ENCODE assay signal across 19 mouse cellular contexts in the genomic region with DNA sequence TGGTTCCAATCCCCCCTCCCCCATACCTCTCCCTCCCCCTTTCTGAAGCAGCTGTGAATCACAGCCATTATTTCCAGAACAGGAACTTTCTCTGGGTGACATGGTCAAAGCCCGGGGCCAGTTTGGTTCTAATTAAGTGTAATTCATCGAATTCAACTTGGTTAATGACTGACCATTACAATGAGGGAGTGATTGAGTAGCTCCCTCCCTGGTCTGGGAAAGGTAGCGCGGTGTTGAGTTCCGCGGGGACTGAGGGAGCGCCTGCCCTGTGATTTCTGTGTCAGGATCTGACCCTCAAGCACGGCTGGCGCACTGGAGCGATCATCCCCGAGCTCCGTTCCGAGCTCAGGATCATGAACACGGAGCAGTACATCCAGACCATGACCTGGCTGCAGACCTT. TPM values are rescaled to one million over a fixed set of nuclear protein-coding genes. Genes with fewer than 3 reads are reported as not detected.
DNase-seq lines count a peak whose midpoint lies in the region; ATAC-seq lines count a peak whose summit lies in the region.
"Had no signal": no experiment of that assay in that cellular context is flagged by ENCODE, and none has a peak within 500 bp of the region (broad histone marks: within the 10 kb centered on the region; RNA-seq: fewer than 3 reads in every experiment).

No protein-coding gene starts in this region.

- H3K4me2 ChIP-seq in forebrain, embryonic 14.5 days (ENCODE audit: low read length) = no peak overlapping the region
- H3K4me2 ChIP-seq in forebrain, embryonic 16.5 days (ENCODE audit: low read length) = no peak overlapping the region
- no peak overlapping the region for H3K4me2 ChIP-seq in kidney, embryonic 16.5 days (replicated peaks; ENCODE audit: low read depth, low read length)
- H3K4me2 ChIP-seq in midbrain, embryonic 13.5 days (replicated peaks) = no peak overlapping the region
- H3K4me2 ChIP-seq: embryonic facial prominence, embryonic 15.5 days; liver, embryonic 15.5 days; neural tube, embryonic 12.5 days had no signal

- no peak for DNase-seq in forebrain, embryonic 14.5 days (ENCODE audit: low spot score)
- DNase-seq in retina, postnatal 1 day = peak; percentile 38
- no peak for DNase-seq in retina, embryonic 14.5 days (ENCODE audit: low spot score)
- no peak for DNase-seq in left cerebral cortex, adult 11 months (ENCODE audit: low spot score)
- no peak for DNase-seq in urinary bladder, adult 2 months (ENCODE audit: low spot score)
- DNase-seq: adrenal gland, adult 8-10 months; cerebellum, adult 9-10 months; heart, adult 11 months; heart, postnatal 36 days; midbrain, embryonic 14.5 days had no signal

- no peak overlapping the region for H3K4me3 ChIP-seq in forebrain, embryonic 14.5 days (ENCODE audit: low read depth, low read length)
- no peak overlapping the region for H3K4me3 ChIP-seq in forebrain, embryonic 16.5 days (replicated peaks; ENCODE audit: low read length)
- no peak overlapping the region for H3K4me3 ChIP-seq in kidney, embryonic 16.5 days (ENCODE audit: low read length)
- no peak overlapping the region for H3K4me3 ChIP-seq in midbrain, embryonic 13.5 days (replicated peaks)
- H3K4me3 ChIP-seq: embryonic facial prominence, embryonic 15.5 days; liver, embryonic 15.5 days; neural tube, embryonic 12.5 days had no signal

- peaks cover 3% of the 10 kb centered on the region; the same call in 1 of the 2 replicates for H3K4me1 ChIP-seq in forebrain, embryonic 14.5 days (ENCODE audit: control insufficient read depth, insufficient read depth, low read length)
- H3K4me1 ChIP-seq in forebrain, embryonic 16.5 days (replicated peaks; ENCODE audit: control insufficient read depth, insufficient read depth, low read length) = peaks cover 3% of the 10 kb centered on the region
- H3K4me1 ChIP-seq in kidney, embryonic 16.5 days (ENCODE audit: insufficient read depth, low read length) = peaks cover 9% of the 10 kb centered on the region
- H3K4me1 ChIP-seq in midbrain, embryonic 13.5 days (replicated peaks) = peaks cover 7% of the 10 kb centered on the region
- H3K4me1 ChIP-seq: liver, embryonic 15.5 days had no signal

- peak; percentile 51; the same call in 1 of the 2 replicates for ATAC-seq in forebrain, embryonic 14.5 days
- no peak for ATAC-seq in forebrain, embryonic 16.5 days
- ATAC-seq in kidney, embryonic 16.5 days (ENCODE audit: low FRiP score, low TSS enrichment) = peak; percentile 84
- ATAC-seq in midbrain, embryonic 13.5 days = no peak
- ATAC-seq: inflammation-experienced regulatory T-cells, adult 6 months had no signal

- H3K9ac ChIP-seq in forebrain, embryonic 14.5 days (ENCODE audit: low read length) = no peak overlapping the region
- H3K9ac ChIP-seq in forebrain, embryonic 16.5 days (replicated peaks; ENCODE audit: low read depth, low read length) = no peak overlapping the region
- H3K9ac ChIP-seq in kidney, embryonic 16.5 days (replicated peaks; ENCODE audit: low read length) = no peak overlapping the region
- H3K9ac ChIP-seq in midbrain, embryonic 13.5 days (replicated peaks) = no peak overlapping the region
- H3K9ac ChIP-seq: embryonic facial prominence, embryonic 15.5 days; liver, embryonic 15.5 days; neural tube, embryonic 12.5 days had no signal

- no peak overlapping the region for H3K27ac ChIP-seq in forebrain, embryonic 14.5 days (ENCODE audit: low read depth, low read length)
- no peak overlapping the region for H3K27ac ChIP-seq in forebrain, embryonic 16.5 days (ENCODE audit: low read length)
- no peak overlapping the region for H3K27ac ChIP-seq in kidney, embryonic 16.5 days (ENCODE audit: low read length)
- H3K27ac ChIP-seq in midbrain, embryonic 13.5 days = no peak overlapping the region
- H3K27ac ChIP-seq: embryonic facial prominence, embryonic 15.5 days; liver, embryonic 15.5 days; macrophage; neural tube, embryonic 12.5 days; stomach, postnatal 0 days had no signal

- no peaks in the 10 kb centered on the region for H3K27me3 ChIP-seq in forebrain, embryonic 14.5 days (replicated peaks; ENCODE audit: control insufficient read depth, insufficient read depth, low read length)
- H3K27me3 ChIP-seq in forebrain, embryonic 16.5 days (replicated peaks; ENCODE audit: control insufficient read depth, insufficient read depth, low read length) = no peaks in the 10 kb centered on the region
- H3K27me3 ChIP-seq in kidney, embryonic 16.5 days (ENCODE audit: insufficient read depth, low read length) = peaks cover 4% of the 10 kb centered on the region; the same call in 1 of the 2 replicates
- no peaks in the 10 kb centered on the region for H3K27me3 ChIP-seq in midbrain, embryonic 13.5 days
- H3K27me3 ChIP-seq: embryonic facial prominence, embryonic 15.5 days; liver, embryonic 15.5 days; neural tube, embryonic 12.5 days had no signal

- 59% methylated on average over 14 of the region's 14 CpGs for WGBS in forebrain, embryonic 14.5 days
- WGBS in forebrain, embryonic 16.5 days = 63% methylated on average over 14 of the region's 14 CpGs
- 37% methylated on average over 14 of the region's 14 CpGs for WGBS in kidney, embryonic 16.5 days
- WGBS in midbrain, embryonic 13.5 days = 83% methylated on average over 14 of the region's 14 CpGs

- no peaks in the 10 kb centered on the region; the same call in 1 of the 2 replicates for H3K36me3 ChIP-seq in forebrain, embryonic 14.5 days (ENCODE audit: control insufficient read depth, insufficient read depth, low read length)
- 0 out of 2 replicates have a peak, but pooled peaks cover 2% of the 10 kb centered on the region for H3K36me3 ChIP-seq in forebrain, embryonic 16.5 days (ENCODE audit: control insufficient read depth, insufficient read depth)
- H3K36me3 ChIP-seq in kidney, embryonic 16.5 days (ENCODE audit: insufficient read depth, low read length) = peaks cover 16% of the 10 kb centered on the region; the same call in 1 of the 2 replicates
- peaks cover 37% of the 10 kb centered on the region for H3K36me3 ChIP-seq in midbrain, embryonic 13.5 days
- H3K36me3 ChIP-seq: neural tube, embryonic 12.5 days had no signal

- H3K9me3 ChIP-seq in forebrain, embryonic 14.5 days (replicated peaks; ENCODE audit: control insufficient read depth, low read length) = no peaks in the 10 kb centered on the region
- H3K9me3 ChIP-seq in forebrain, embryonic 16.5 days (ENCODE audit: control insufficient read depth, low read length) = no peaks in the 10 kb centered on the region
- H3K9me3 ChIP-seq in kidney, embryonic 16.5 days (ENCODE audit: low read length) = peaks cover 5% of the 10 kb centered on the region; the same call in 1 of the 2 replicates
- no peaks in the 10 kb centered on the region for H3K9me3 ChIP-seq in midbrain, embryonic 13.5 days
- H3K9me3 ChIP-seq: embryonic facial prominence, embryonic 15.5 days; liver, embryonic 15.5 days had no signal

RNA-seq across cellular contexts. Expression of a gene that starts 46.1 kb away (rescaled TPM):
- 6.7 and 7.6 TPM in 2 replicates for polyA plus RNA-seq in forebrain, embryonic 14.5 days (2014; fragmentation: Nextera tagmentation; extraction: Ambion mirVana)
- 7.8 and 8.1 TPM in 2 replicates for polyA plus RNA-seq in forebrain, embryonic 16.5 days (2015; fragmentation: Nextera tagmentation; extraction: Ambion mirVana)
- 1.4 and 1.7 TPM in 2 replicates for polyA plus RNA-seq in kidney, embryonic 16.5 days (2015; fragmentation: Nextera tagmentation; extraction: Ambion mirVana)
- 18.3 and 22.4 TPM in 2 replicates for polyA plus RNA-seq in urinary bladder, adult 2 months (2012; rRNA removed)
- polyA plus RNA-seq in midbrain, embryonic 13.5 days (2015; fragmentation: Nextera tagmentation; extraction: Ambion mirVana) = 5.9 and 6.5 TPM in 2 replicates

Comparison
In these comparisons a context has a peak if more than half of its experiments do, and no peak if none do; other contexts are left out.
1. ATAC-seq: peak in forebrain, embryonic 14.5 days (single experiment) and kidney, embryonic 16.5 days (single experiment); none in forebrain, embryonic 16.5 days (single experiment) and midbrain, embryonic 13.5 days (single experiment).